Mouse (Mus musculus) forebrain, embryonic 11.5 days (tissue): Measurements from ENCODE around the gene Gpr137. TPM values are rescaled to one million over a fixed set of nuclear protein-coding genes. Genes with fewer than 3 reads are reported as not detected.

Experiments used
- ATAC-seq: fragments of 200-750 bp; cut with Nextera tagmentation; replicated peaks from 2 replicates; pipeline ENCODE4 v1.8.0; 2017; ENCODE audit warnings: moderate TSS enrichment; ENCODE audit not compliant: low FRiP score
- DNase-seq: peaks from one replicate; pipeline ENCODE4 v3.0.0-alpha.2; 2017; ENCODE audit warnings: low spot score
- H3K27ac ChIP-seq: fragments of 300-500 bp; sonication (generic); 2 replicates; pipeline ENCODE4 v1.5.1; 2014; ENCODE audit warnings: low read depth, low read length
- H3K27me3 ChIP-seq: fragments of 300-500 bp; sonication (generic); 2 replicates; pipeline ENCODE4 v1.6.1; 2014; ENCODE audit warnings: mild to moderate bottlenecking, low read length, mixed read lengths; ENCODE audit not compliant: control insufficient read depth, insufficient read depth
- H3K36me3 ChIP-seq: fragments of 300-500 bp; sonication (generic); 2 replicates; pipeline ENCODE4 v1.6.1; 2014; ENCODE audit warnings: mild to moderate bottlenecking, low read length, moderate library complexity, mixed read lengths; ENCODE audit not compliant: control insufficient read depth, insufficient read depth
- H3K4me1 ChIP-seq: fragments of 300-500 bp; sonication (generic); replicated peaks from 2 replicates; pipeline ENCODE4 v1.6.1; 2014; ENCODE audit warnings: low read length, mixed read lengths; ENCODE audit not compliant: control insufficient read depth, insufficient read depth
- H3K4me2 ChIP-seq: fragments of 300-500 bp; sonication (generic); 2 replicates; pipeline ENCODE4 v1.6.1; 2014; ENCODE audit warnings: low read depth, mild to moderate bottlenecking, low read length, moderate library complexity, mixed read lengths; ENCODE audit not compliant: severe bottlenecking
- H3K4me3 ChIP-seq: fragments of 300-500 bp; sonication (generic); 2 replicates; pipeline ENCODE4 v1.5.1; 2014; ENCODE audit warnings: low read depth, low read length
- H3K9ac ChIP-seq: fragments of 300-500 bp; sonication (generic); 2 replicates; pipeline ENCODE4 v1.6.1; 2014; ENCODE audit warnings: low read length
- H3K9me3 ChIP-seq: fragments of 300-500 bp; sonication (generic); 2 replicates; pipeline ENCODE4 v1.6.1; 2016; ENCODE audit warnings: low read length, mixed read lengths; ENCODE audit not compliant: control insufficient read depth
- WGBS: fragments of 180-500 bp; shearing (Covaris S2); extraction: QIAGEN DNeasy Blood & Tissue Kit; methylation state at CpG from one replicate; pipeline ENCODE4 v1.1.7; 2014; 5-methylcytosine and 5-hydroxymethylcytosine counted together
- polyA plus RNA-seq: library from polyadenylated mRNA; unstranded; fragments of >200 nt; fragmentation: Nextera tagmentation; extraction: Ambion mirVana; gene quantifications from 2 replicates; pipeline ENCODE4 v1.2.1, GENCODE M21; 2014

Gene Gpr137
- polyA plus RNA-seq, 1 experiment from 2014 or later, result 32.7 TPM

- WGBS, result 50% methylated on average over 1 of the region's 1 CpGs
- Histone ChIP-seq H3K4me3 (no peak overlapping the region), H3K4me1 (peaks cover 10% of the 10 kb centered on the region; the same call in 1 of the 2 replicates), H3K27ac (no peak overlapping the region), H3K4me2 (no peak overlapping the region), H3K9ac (no peak overlapping the region), H3K27me3 (peaks cover 74% of the 10 kb centered on the region), H3K36me3 (no peaks in the 10 kb centered on the region), H3K9me3 (no peaks in the 10 kb centered on the region)
- no peak for ATAC-seq
- DNase-seq, result no peak
Measured at GRCm38 (mm10) chr19:6932018-6932417, 10.3 kb downstream of the Gpr137 start.

- Histone ChIP-seq H3K4me2 (no peak overlapping the region), H3K4me3 (no peak overlapping the region), H3K36me3 (no peaks in the 10 kb centered on the region), H3K4me1 (peaks cover 10% of the 10 kb centered on the region; the same call in 1 of the 2 replicates), H3K9me3 (no peaks in the 10 kb centered on the region), H3K27ac (no peak overlapping the region), H3K9ac (no peak overlapping the region), H3K27me3 (peaks cover 81% of the 10 kb centered on the region)
- DNase-seq (no peak), ATAC-seq (no peak)
- 0% methylated on average over 2 of the region's 2 CpGs for WGBS
Measured at GRCm38 (mm10) chr19:6931002-6931401, 11.3 kb downstream of the Gpr137 start.

GRCm38 (mm10) chr19:6928080-6928479 lies 14.2 kb downstream of the Gpr137 start:
- no peak overlapping the region for H3K9ac ChIP-seq
- peaks cover 7% of the 10 kb centered on the region; the same call in 1 of the 2 replicates for H3K4me1 ChIP-seq
- WGBS, result 11% methylated on average over 9 of the region's 9 CpGs
- no peak overlapping the region for H3K4me3 ChIP-seq
- H3K36me3 ChIP-seq, result no peaks in the 10 kb centered on the region
- peaks cover 80% of the 10 kb centered on the region for H3K27me3 ChIP-seq
- H3K4me2 ChIP-seq, result no peak overlapping the region
- H3K9me3 ChIP-seq, result no peaks in the 10 kb centered on the region
- DNase-seq (no peak), ATAC-seq (no peak)
- no peak overlapping the region for H3K27ac ChIP-seq

- no peak overlapping the region for H3K9ac ChIP-seq
- peak; percentile 74 for DNase-seq
Measured at GRCm38 (mm10) chr19:6926559-6927255, 15.6 kb downstream of the Gpr137 start.

GRCm38 (mm10) chr19:6925611-6926329 lies 16.5 kb downstream of the Gpr137 start:
- ATAC-seq, result no peak
- Histone ChIP-seq H3K4me3 (peak overlapping the region; percentile 9; the same call in 1 of the 2 replicates), H3K4me1 (peaks cover 12% of the 10 kb centered on the region; the same call in 1 of the 2 replicates), H3K9me3 (no peaks in the 10 kb centered on the region), H3K4me2 (no peak overlapping the region), H3K36me3 (no peaks in the 10 kb centered on the region), H3K27ac (no peak overlapping the region), H3K27me3 (peaks cover 64% of the 10 kb centered on the region), H3K9ac (no peak overlapping the region)
- 6% methylated on average over 40 of the region's 40 CpGs for WGBS
- DNase-seq, result no peak

More at GRCm38 (mm10) chr19:6926559-6927255, 15.6 kb downstream of the Gpr137 start:
- H3K4me1 ChIP-seq, result peaks cover 11% of the 10 kb centered on the region; the same call in 1 of the 2 replicates
- ATAC-seq, result no peak
- H3K4me3 ChIP-seq, result peak overlapping the region; percentile 9; the same call in 1 of the 2 replicates
- no peaks in the 10 kb centered on the region for H3K36me3 ChIP-seq
- peak overlapping the region; percentile 5; the same call in 1 of the 2 replicates for H3K4me2 ChIP-seq
- H3K27ac ChIP-seq, result no peak overlapping the region
- H3K27me3 ChIP-seq, result peaks cover 73% of the 10 kb centered on the region
- WGBS, result 9% methylated on average over 26 of the region's 26 CpGs
- H3K9me3 ChIP-seq, result no peaks in the 10 kb centered on the region

- DNase-seq (no peak), ATAC-seq (no peak)
- no peaks in the 10 kb centered on the region for H3K9me3 ChIP-seq
- H3K4me3 ChIP-seq, result peak within 1 kb of the TSS; percentile 9; the same call in 1 of the 2 replicates
- no peaks in the 10 kb centered on the region for H3K36me3 ChIP-seq
- no peak within 1 kb of the TSS for H3K27ac ChIP-seq
- 0 out of 2 replicates have a peak within 1 kb of the TSS, but pooled peaks have one; percentile 15 for H3K4me2 ChIP-seq
- H3K9ac ChIP-seq, result no peak within 1 kb of the TSS
- peaks cover 62% of the 10 kb centered on the region for H3K27me3 ChIP-seq
- H3K4me1 ChIP-seq, result peaks cover 17% of the 10 kb centered on the region; the same call in 1 of the 2 replicates
- WGBS, result 3% methylated on average over 9 of the region's 9 CpGs
Measured at GRCm38 (mm10) chr19:6925307-6925573, 17.0 kb downstream of the Gpr137 start, which contains the start of gene Catsperz. TSS of gene Catsperz (minus strand) at chr19:6925380.

- Histone ChIP-seq H3K9me3 (no peaks in the 10 kb centered on the region), H3K9ac (no peak overlapping the region), H3K4me1 (peaks cover 21% of the 10 kb centered on the region; the same call in 1 of the 2 replicates), H3K4me3 (peak overlapping the region; percentile 5; the same call in 1 of the 2 replicates), H3K27me3 (peaks cover 60% of the 10 kb centered on the region), H3K27ac (no peak overlapping the region), H3K4me2 (0 out of 2 replicates have a peak overlapping the region, but pooled peaks have one; percentile 15), H3K36me3 (no peaks in the 10 kb centered on the region)
- peak; percentile 88 for DNase-seq
- no peak for ATAC-seq
- WGBS, result 4% methylated on average over 39 of the region's 39 CpGs
Measured at GRCm38 (mm10) chr19:6924461-6925306, 17.6 kb downstream of the Gpr137 start.
